20 mouse cellular contexts compared by ENCODE assay signal in genomic region chr13:98835740-98836139, GRCm38 (mm10). TPM values are rescaled to one million over a fixed set of nuclear protein-coding genes. Genes with fewer than 3 reads are reported as not detected.
DNase-seq lines count a peak whose midpoint lies in the region; ATAC-seq and TF ChIP-seq lines count a peak whose summit lies in the region.
"Had no signal": no experiment of that assay in that cellular context is flagged by ENCODE, and none has a peak within 500 bp of the region (broad histone marks: within the 10 kb centered on the region; RNA-seq: fewer than 3 reads in every experiment).

No protein-coding gene starts in this region.

- no peaks in the 10 kb centered on the region for H3K9me3 ChIP-seq in heart, embryonic 11.5 days (replicated peaks; ENCODE audit: control insufficient read depth, low read length)
- H3K9me3 ChIP-seq in G1E (replicated peaks), result no peaks in the 10 kb centered on the region
- no peaks in the 10 kb centered on the region for H3K9me3 ChIP-seq in forebrain, embryonic 16.5 days (ENCODE audit: control insufficient read depth, low read length)
- no peaks in the 10 kb centered on the region for H3K9me3 ChIP-seq in liver, embryonic 15.5 days (replicated peaks)
- H3K9me3 ChIP-seq: embryonic facial prominence, embryonic 15.5 days; heart, embryonic 13.5 days; hindbrain, embryonic 13.5 days; midbrain, embryonic 12.5 days had no signal

- H3K9ac ChIP-seq in heart, embryonic 11.5 days (ENCODE audit: low read depth, low read length), result no peak overlapping the region
- H3K9ac ChIP-seq in forebrain, embryonic 16.5 days (replicated peaks; ENCODE audit: low read depth, low read length), result no peak overlapping the region
- no peak overlapping the region for H3K9ac ChIP-seq in liver, embryonic 15.5 days
- H3K9ac ChIP-seq: embryonic facial prominence, embryonic 15.5 days; heart, embryonic 13.5 days; hindbrain, embryonic 13.5 days; midbrain, embryonic 12.5 days had no signal

- no peak for ATAC-seq in heart, embryonic 11.5 days (replicated peaks; ENCODE audit: insufficient number of reproducible peaks, low FRiP score, low TSS enrichment)
- ATAC-seq in G1E (ENCODE audit: extremely low read depth, insufficient number of reproducible peaks, low FRiP score, poor library complexity, severe bottlenecking), result peak; percentile 70
- peak; percentile 29; the same call in 1 of the 2 replicates for ATAC-seq in forebrain, embryonic 16.5 days
- ATAC-seq in liver, embryonic 15.5 days (ENCODE audit: insufficient read depth), result peak; percentile 70
- ATAC-seq: intestine, embryonic 16.5 days had no signal

- H3K27ac ChIP-seq in heart, embryonic 11.5 days (ENCODE audit: low read depth, low read length), result no peak overlapping the region
- no peak overlapping the region for H3K27ac ChIP-seq in forebrain, embryonic 16.5 days (ENCODE audit: low read length)
- H3K27ac ChIP-seq in liver, embryonic 15.5 days (replicated peaks), result no peak overlapping the region; the same call in 1 of the 2 replicates
- H3K27ac ChIP-seq: embryonic facial prominence, embryonic 15.5 days; heart, embryonic 13.5 days; hindbrain, embryonic 13.5 days; kidney, postnatal 0 days; layer of hippocampus, adult 2 months; midbrain, embryonic 12.5 days had no signal

- H3K4me2 ChIP-seq in heart, embryonic 11.5 days, result no peak overlapping the region
- no peak overlapping the region for H3K4me2 ChIP-seq in forebrain, embryonic 16.5 days (ENCODE audit: low read length)
- H3K4me2 ChIP-seq in liver, embryonic 15.5 days, result peak overlapping the region; percentile 23; the same call in 1 of the 2 replicates
- H3K4me2 ChIP-seq: embryonic facial prominence, embryonic 15.5 days; heart, embryonic 13.5 days; hindbrain, embryonic 13.5 days; midbrain, embryonic 12.5 days had no signal

- peaks cover 8% of the 10 kb centered on the region; the same call in 1 of the 2 replicates for H3K36me3 ChIP-seq in heart, embryonic 11.5 days (ENCODE audit: control insufficient read depth, insufficient read depth, low read length)
- peaks cover 41% of the 10 kb centered on the region for H3K36me3 ChIP-seq in G1E (replicated peaks)
- peaks cover 12% of the 10 kb centered on the region for H3K36me3 ChIP-seq in forebrain, embryonic 16.5 days (ENCODE audit: control insufficient read depth, insufficient read depth)
- peaks cover 24% of the 10 kb centered on the region for H3K36me3 ChIP-seq in liver, embryonic 15.5 days (replicated peaks)

- TF ChIP-seq CTCF in G1E (IDR thresholded peaks at IDR 0.05; ENCODE audit: low read depth, low read length), result no peak

- no peak overlapping the region for H3K4me3 ChIP-seq in heart, embryonic 11.5 days (ENCODE audit: low read depth, low read length)
- no peak overlapping the region for H3K4me3 ChIP-seq in G1E (ENCODE audit: low read depth, low read length)
- H3K4me3 ChIP-seq in forebrain, embryonic 16.5 days (replicated peaks; ENCODE audit: low read length), result no peak overlapping the region
- H3K4me3 ChIP-seq in liver, embryonic 15.5 days (replicated peaks), result no peak overlapping the region
- H3K4me3 ChIP-seq: embryonic facial prominence, embryonic 15.5 days; heart, embryonic 13.5 days; hindbrain, embryonic 13.5 days; layer of hippocampus, adult 2 months; midbrain, embryonic 12.5 days had no signal

- WGBS in heart, embryonic 11.5 days (ENCODE audit: insufficient replicate concordance), result 71% methylated on average over 5 of the region's 5 CpGs
- WGBS in forebrain, embryonic 16.5 days, result 91% methylated on average over 5 of the region's 5 CpGs
- WGBS in liver, embryonic 15.5 days (ENCODE audit: insufficient replicate concordance), result 18% methylated on average over 5 of the region's 5 CpGs

- H3K27me3 ChIP-seq in heart, embryonic 11.5 days (ENCODE audit: control insufficient read depth, insufficient read depth, low read length), result no peaks in the 10 kb centered on the region
- H3K27me3 ChIP-seq in G1E (ENCODE audit: insufficient read depth, low read length), result no peaks in the 10 kb centered on the region
- no peaks in the 10 kb centered on the region for H3K27me3 ChIP-seq in forebrain, embryonic 16.5 days (replicated peaks; ENCODE audit: control insufficient read depth, insufficient read depth, low read length)
- H3K27me3 ChIP-seq in liver, embryonic 15.5 days, result no peaks in the 10 kb centered on the region
- H3K27me3 ChIP-seq: embryonic facial prominence, embryonic 15.5 days; heart, embryonic 13.5 days; hindbrain, embryonic 13.5 days; midbrain, embryonic 12.5 days had no signal

- no peaks in the 10 kb centered on the region for H3K4me1 ChIP-seq in heart, embryonic 11.5 days (ENCODE audit: control insufficient read depth, insufficient read depth, low read length)
- H3K4me1 ChIP-seq in G1E (ENCODE audit: insufficient read depth, low read depth, low read length), result peaks cover 31% of the 10 kb centered on the region
- no peaks in the 10 kb centered on the region for H3K4me1 ChIP-seq in forebrain, embryonic 16.5 days (replicated peaks; ENCODE audit: control insufficient read depth, insufficient read depth, low read length)
- peaks cover 11% of the 10 kb centered on the region for H3K4me1 ChIP-seq in liver, embryonic 15.5 days (replicated peaks)
- H3K4me1 ChIP-seq: embryonic facial prominence, embryonic 15.5 days; heart, embryonic 13.5 days; hindbrain, embryonic 13.5 days; midbrain, embryonic 12.5 days had no signal

- DNase-seq in heart, adult 11 months, result peak; percentile 35
- peak; percentile 15 for DNase-seq in G1E (ENCODE audit: low spot score)
- DNase-seq in gastrocnemius, adult 18-20 months (ENCODE audit: low spot score), result no peak
- no peak for DNase-seq in layer of hippocampus, adult 9-11 months
- DNase-seq in thymus, postnatal 0 days (ENCODE audit: low spot score), result no peak
- DNase-seq: adrenal gland, postnatal 36 days; cerebellum, adult 2 months; cerebellum, postnatal 36 days; lung, postnatal 14 days; thymus, adult 2 months had no signal

RNA-seq across cellular contexts. Expression of gene Fcho2, which starts 20.5 kb away (rescaled TPM):
- 26.3 and 30.7 TPM in 2 replicates for polyA plus RNA-seq in heart, embryonic 11.5 days (2014; fragmentation: Nextera tagmentation; extraction: Ambion mirVana)
- total RNA-seq in G1E (2014; fragmentation: Nextera tagmentation), result 73.2 and 105 TPM in 2 replicates
- 26.5 and 30.7 TPM in 2 replicates for total RNA-seq in G1E (2017)
- polyA plus RNA-seq in G1E (2012), result 4.8 and 5.0 TPM in 2 replicates
- polyA plus RNA-seq in forebrain, embryonic 16.5 days (2015; fragmentation: Nextera tagmentation; extraction: Ambion mirVana), result 29.6 and 31.8 TPM in 2 replicates
- 25.5 and 28.0 TPM in 2 replicates for polyA plus RNA-seq in liver, embryonic 15.5 days (2015; fragmentation: Nextera tagmentation; extraction: Ambion mirVana)
- total RNA-seq in gastrocnemius, adult 18-20 months (2021), result 10 to 100 TPM; 21.3 to 26.3 TPM
- polyA plus RNA-seq in thymus, postnatal 0 days (2015; fragmentation: Nextera tagmentation; extraction: Ambion mirVana), result 14.5 and 16.9 TPM in 2 replicates

Comparison
In these comparisons a context has a peak if more than half of its experiments do, and no peak if none do; other contexts are left out.
1. DNase-seq: peak in heart, adult 11 months (single experiment) and G1E (single experiment); none in gastrocnemius, adult 18-20 months (single experiment), layer of hippocampus, adult 9-11 months (single experiment) and thymus, postnatal 0 days (single experiment).